Mouse (Mus musculus) fibroblast of lung, adult 2 months (primary cell): ENCODE measurements around the gene Mob3a.
A peak's percentile ranks its signal among the peaks of the same experiment; 100 is the strongest.
"Not testable (repeated sequence)": the region's sequence is repeated elsewhere in the genome, so short reads cannot be mapped to it uniquely, and the experiment has no call there.

ENCODE experiments used
- DNase-seq: peaks from one replicate; pipeline ENCODE4 v3.0.0-alpha.2; 2011; ENCODE audit warnings: low read depth

Gene Mob3a

GRCm38 (mm10) chr10:80663485-80664196 lies 38.1 kb downstream of the Mob3a start:
- no peak for DNase-seq

DNA sequence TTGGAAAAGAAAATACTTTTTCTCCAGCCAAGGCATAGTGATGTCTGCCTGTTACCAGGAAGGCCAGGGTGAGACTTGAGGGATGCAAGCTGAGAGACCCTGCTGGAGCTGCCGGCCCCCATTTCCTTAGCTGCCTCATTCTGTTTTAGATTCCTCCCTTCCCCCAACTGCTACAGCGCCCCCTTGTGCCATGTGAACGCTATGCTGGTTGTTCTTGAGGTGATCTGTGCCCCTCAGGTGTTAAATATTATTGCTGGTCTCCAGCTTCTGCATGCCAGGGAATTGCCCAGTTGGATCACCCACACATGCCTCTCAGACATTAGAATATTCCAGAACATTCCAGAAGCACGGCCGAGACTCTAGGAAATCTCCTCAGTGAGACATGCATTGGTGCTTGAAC lies 40.6 kb downstream of the Mob3a start:
- DNase-seq = no peak

- DNase-seq = no peak
These were observed 42.6 kb downstream of the Mob3a start for GRCm38 (mm10) chr10:80659213-80659612.

DNA sequence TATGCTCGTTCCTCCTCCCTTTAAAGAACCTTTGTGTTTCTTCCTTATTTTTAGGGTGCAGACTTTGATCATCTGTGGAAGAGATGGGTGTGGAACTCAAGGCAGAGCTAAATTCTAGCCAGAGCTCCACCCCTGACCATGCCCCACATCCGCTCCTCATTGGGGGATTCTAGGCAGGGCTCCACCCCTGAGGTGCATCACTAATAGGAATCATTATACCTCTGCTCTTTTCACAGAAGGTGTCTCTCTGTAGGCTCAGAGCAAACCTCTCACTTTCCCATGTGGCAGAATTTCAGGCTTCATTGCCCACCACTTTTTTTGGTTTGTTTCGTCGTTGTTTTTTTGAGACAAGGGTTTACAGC lies 43.0 kb downstream of the Mob3a start:
- no peak for DNase-seq

- no peak for DNase-seq
These were observed 43.5 kb downstream of the Mob3a start for GRCm38 (mm10) chr10:80658194-80658840.

DNA sequence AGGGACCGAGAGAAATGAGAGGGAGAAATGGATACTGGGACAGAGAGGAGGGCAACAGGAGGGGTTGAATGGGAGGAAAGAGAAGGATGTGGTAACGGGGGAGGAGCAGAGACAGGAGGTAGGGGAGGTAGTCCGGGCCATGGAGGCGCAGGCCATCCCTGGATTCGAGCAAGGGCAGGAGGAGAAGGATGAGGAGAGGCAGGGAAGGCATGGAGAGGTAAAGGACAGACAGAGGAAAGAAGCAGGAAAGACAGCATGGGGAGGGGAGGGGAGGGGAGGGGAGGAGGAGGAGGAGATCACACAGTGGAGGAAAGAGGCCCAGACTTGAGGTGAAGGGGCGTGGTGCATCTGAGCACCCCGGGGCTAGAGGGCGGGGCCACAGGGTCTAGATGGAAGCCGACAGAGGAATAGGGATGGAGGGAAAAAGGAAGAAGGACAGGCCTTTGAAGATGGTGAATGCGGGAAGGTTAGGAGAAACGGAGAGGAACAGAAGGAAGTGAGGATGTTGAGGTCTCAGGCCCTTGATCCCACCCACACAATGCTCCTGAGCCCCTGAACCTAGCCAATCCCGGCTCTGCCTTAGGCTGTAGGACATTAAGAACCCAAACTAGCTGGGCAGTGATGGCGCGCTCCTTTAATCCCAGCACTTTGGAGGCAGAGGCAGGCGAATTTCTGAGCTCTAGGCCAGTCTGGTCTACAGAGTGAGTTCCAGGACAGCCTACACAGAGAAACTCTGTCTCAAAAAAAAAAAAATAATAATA lies 44.7 kb downstream of the Mob3a start, which contains the start of gene Btbd2:
TSS of gene Btbd2 (minus strand) at position 209 of the 761 bp plus-strand sequence.
- DNase-seq = no peak

DNA sequence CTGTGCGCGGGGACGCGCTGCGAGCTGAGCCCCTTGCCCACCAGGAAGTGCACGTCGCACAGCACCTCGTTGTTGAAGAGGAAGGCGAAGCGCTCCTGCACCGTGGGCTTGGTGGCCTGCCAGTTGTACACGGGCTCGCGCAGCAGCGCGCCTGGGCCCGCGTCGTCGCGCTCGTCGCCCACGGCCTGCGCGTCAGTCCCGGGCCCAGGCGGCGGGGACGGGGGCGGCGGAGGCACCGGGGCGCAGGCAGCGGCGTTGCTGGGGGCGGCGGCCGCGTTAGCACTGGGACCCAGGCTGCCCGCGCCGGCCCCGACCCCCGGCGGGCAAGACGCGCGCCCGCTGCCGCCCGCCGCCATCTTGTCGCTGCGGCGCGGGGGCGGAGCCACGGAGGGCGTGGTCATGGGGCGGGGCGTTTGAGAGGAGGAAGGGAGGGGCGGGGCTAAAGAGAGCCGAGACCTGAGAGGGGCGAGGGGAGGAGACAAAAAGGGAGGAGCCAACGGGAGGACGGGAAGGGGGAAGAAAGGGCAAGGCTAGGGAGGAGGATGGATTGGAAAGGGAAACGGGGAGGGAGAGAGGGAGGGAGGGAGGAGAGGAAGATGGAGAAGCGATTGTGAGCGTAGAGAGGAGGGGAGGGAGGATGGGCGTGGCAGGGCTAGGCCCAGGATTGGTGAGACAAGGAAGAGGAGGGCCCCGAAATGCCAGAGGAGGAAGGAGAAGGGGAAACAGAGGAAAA lies 45.5 kb downstream of the Mob3a start:
- peak; percentile 97 for DNase-seq

GRCm38 (mm10) chr10:80655406-80656129 lies 46.2 kb downstream of the Mob3a start:
- DNase-seq = no peak

- no peak for DNase-seq
These were observed 46.9 kb downstream of the Mob3a start for GRCm38 (mm10) chr10:80654866-80655265.

GRCm38 (mm10) chr10:80653156-80653720 lies 48.5 kb downstream of the Mob3a start:
- DNase-seq = no peak

DNA sequence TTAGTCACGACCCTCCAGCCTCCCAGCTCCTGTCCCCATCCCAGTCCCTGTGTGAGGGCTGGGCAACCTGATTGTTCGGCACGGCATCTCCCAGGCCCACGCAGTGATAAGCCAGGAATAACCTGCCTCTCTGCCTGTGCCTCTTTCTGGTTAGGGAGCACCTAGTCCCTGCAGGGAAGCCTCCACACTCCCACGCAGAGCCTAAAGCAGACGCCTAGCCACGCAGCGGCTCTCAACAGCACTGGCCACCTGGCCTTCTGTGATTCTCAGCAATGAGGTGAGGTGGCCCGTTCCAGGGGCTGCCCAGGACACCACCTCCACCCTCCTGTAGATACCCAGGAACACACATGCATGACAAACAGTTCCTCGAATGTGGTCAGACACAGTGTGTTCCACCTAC lies 51.4 kb downstream of the Mob3a start:
- DNase-seq = no peak

DNA sequence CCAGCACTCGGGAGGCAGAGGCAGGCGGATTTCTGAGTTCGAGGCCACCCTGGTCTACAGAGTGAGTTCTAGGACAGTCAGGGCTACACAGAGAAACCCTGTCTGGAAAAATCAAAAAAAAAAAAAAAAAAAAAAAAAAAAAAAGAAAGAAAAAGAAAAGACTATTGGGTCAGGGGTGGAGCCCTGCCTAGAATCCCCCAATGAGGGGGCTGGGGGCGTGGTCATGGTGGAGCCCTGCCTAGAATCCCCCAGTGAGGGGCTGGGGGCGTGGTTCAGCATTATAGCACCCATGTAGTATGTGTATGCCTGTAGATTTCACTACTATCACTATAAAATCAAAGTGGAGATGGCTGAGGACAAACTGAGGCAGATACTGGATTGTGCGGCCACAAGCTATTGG lies 51.9 kb downstream of the Mob3a start:
- not testable (repeated sequence) for DNase-seq

DNA sequence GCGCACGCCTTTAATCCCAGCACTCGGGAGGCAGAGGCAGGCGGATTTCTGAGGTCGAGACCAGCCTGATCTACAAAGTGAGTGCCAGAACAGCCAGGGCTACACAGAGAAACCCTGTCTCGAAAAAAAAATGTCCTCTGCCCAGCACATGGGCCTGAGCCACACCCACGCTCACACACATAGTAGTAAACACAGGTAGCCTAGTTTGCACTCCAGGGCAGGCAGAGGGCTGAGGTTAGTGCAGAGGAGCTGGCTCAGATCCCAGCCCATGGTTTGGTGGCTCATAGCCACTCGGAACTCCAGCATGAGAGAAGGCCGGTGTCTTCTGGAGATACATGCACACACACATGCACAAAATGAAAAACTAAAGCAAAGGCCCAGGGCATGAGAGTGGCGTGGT lies 54.8 kb downstream of the Mob3a start:
- no peak for DNase-seq

DNA sequence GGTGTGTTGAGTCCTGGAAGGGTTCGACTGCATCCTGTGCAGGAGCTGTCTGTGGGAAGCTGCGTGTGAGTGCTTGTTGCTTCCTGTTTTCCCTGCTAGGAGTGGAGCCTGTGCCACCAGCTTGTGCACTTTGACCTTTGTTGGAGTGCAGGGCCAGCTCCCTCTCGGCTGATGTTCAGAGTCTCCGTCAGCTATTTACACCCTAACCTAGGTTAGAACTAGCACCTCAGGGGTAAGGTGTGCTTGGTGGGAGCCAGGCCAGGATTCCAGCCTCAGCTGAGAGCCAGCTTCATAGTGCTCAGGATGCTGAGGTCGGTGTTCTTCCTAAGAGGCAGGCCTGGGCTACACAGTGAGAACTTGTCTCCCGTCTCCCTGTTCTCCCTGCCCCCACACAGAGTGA lies 66.4 kb downstream of the Mob3a start:
- no peak for DNase-seq
